Mouse (Mus musculus) G1E-ER4 (cell line): Measurements from ENCODE around the gene Pgbd5. TPM values are rescaled to one million over a fixed set of nuclear protein-coding genes. Genes with fewer than 3 reads are reported as not detected.

Experiments
- GATA1 ChIP-seq: IDR thresholded peaks from one replicate; pipeline ENCODE4 v1.8.0; 2012; ENCODE audit warnings: low read length, inconsistent platforms
- polyA plus RNA-seq: library from polyadenylated mRNA; stranded (reverse); fragments of >175 nt; gene quantifications from 2 replicates; pipeline ENCODE4 v1.2.3, GENCODE M21; 2012

Pgbd5 gene
- polyA plus RNA-seq, 1 experiment = not detected

GRCm38 (mm10) chr8:124436741-124437140 lies 2.7 kb downstream of the Pgbd5 start:
- no peak for TF ChIP-seq GATA1

- no peak for TF ChIP-seq GATA1
Observed at GRCm38 (mm10) chr8:124435707-124436243, 3.7 kb downstream of the Pgbd5 start.

GRCm38 (mm10) chr8:124435170-124435569 lies 4.3 kb downstream of the Pgbd5 start:
- no peak for TF ChIP-seq GATA1

- no peak for TF ChIP-seq GATA1
Observed at GRCm38 (mm10) chr8:124434126-124434790, 5.2 kb downstream of the Pgbd5 start.

GRCm38 (mm10) chr8:124433451-124434125 lies 5.9 kb downstream of the Pgbd5 start:
- no peak for TF ChIP-seq GATA1

- no peak for TF ChIP-seq GATA1
Observed at GRCm38 (mm10) chr8:124430881-124431280, 8.6 kb downstream of the Pgbd5 start.

- no peak for TF ChIP-seq GATA1
Observed at GRCm38 (mm10) chr8:124429417-124429816, 10.0 kb downstream of the Pgbd5 start.

GRCm38 (mm10) chr8:124421413-124421812 lies 18.0 kb downstream of the Pgbd5 start:
- TF ChIP-seq GATA1 = no peak

- no peak for TF ChIP-seq GATA1
Observed at GRCm38 (mm10) chr8:124418927-124419326, 20.5 kb downstream of the Pgbd5 start.

GRCm38 (mm10) chr8:124418185-124418584 lies 21.3 kb downstream of the Pgbd5 start:
- no peak for TF ChIP-seq GATA1

GRCm38 (mm10) chr8:124416646-124417045 lies 22.8 kb downstream of the Pgbd5 start:
- no peak for TF ChIP-seq GATA1

- no peak for TF ChIP-seq GATA1
Observed at GRCm38 (mm10) chr8:124415789-124416188, 23.7 kb downstream of the Pgbd5 start.

GRCm38 (mm10) chr8:124415002-124415401 lies 24.5 kb downstream of the Pgbd5 start:
- TF ChIP-seq GATA1 = no peak

GRCm38 (mm10) chr8:124413244-124413965 lies 26.1 kb downstream of the Pgbd5 start:
- TF ChIP-seq GATA1 = no peak

GRCm38 (mm10) chr8:124412496-124413243 lies 26.8 kb downstream of the Pgbd5 start:
- no peak for TF ChIP-seq GATA1

GRCm38 (mm10) chr8:124404471-124405260 lies 34.8 kb downstream of the Pgbd5 start:
- TF ChIP-seq GATA1 = no peak
